ENCODE assay signal across 12 mouse cellular contexts in genomic region chr4:134869815-134870375, GRCm38 (mm10). TPM values are rescaled to one million over a fixed set of nuclear protein-coding genes. Genes with fewer than 3 reads are reported as not detected.
DNase-seq lines count a peak whose midpoint lies in the region; ATAC-seq and TF ChIP-seq lines count a peak whose summit lies in the region.
"Had no signal": no experiment of that assay in that cellular context is flagged by ENCODE, and none has a peak within 500 bp of the region (broad histone marks: within the 10 kb centered on the region; RNA-seq: fewer than 3 reads in every experiment).

No protein-coding gene starts in this region.

- H3K27ac ChIP-seq in heart, embryonic 13.5 days (replicated peaks): 0 out of 2 replicates have a peak overlapping the region, but pooled peaks have one; percentile 57
- H3K27ac ChIP-seq in heart, adult 2 months: no peak overlapping the region
- no peak overlapping the region for H3K27ac ChIP-seq in midbrain, embryonic 12.5 days (replicated peaks)
- no peak overlapping the region for H3K27ac ChIP-seq in midbrain, embryonic 14.5 days (replicated peaks; ENCODE audit: low read depth, low read length)
- H3K27ac ChIP-seq in limb, embryonic 13.5 days: no peak overlapping the region
- H3K27ac ChIP-seq: hindbrain, embryonic 15.5 days; midbrain, embryonic 15.5 days had no signal

- TF ChIP-seq POLR2A in heart, adult 2 months (IDR thresholded peaks at IDR 0.05; ENCODE audit: insufficient read depth, low read depth, low read length): no peak

- peak overlapping the region; percentile 64 for H3K4me2 ChIP-seq in heart, embryonic 13.5 days
- H3K4me2 ChIP-seq in midbrain, embryonic 12.5 days (replicated peaks): peak overlapping the region; percentile 9; the same call in 1 of the 2 replicates
- no peak overlapping the region for H3K4me2 ChIP-seq in midbrain, embryonic 14.5 days (ENCODE audit: low read length)
- H3K4me2 ChIP-seq in limb, embryonic 13.5 days (replicated peaks): peak overlapping the region; percentile 51
- H3K4me2 ChIP-seq: hindbrain, embryonic 15.5 days; midbrain, embryonic 15.5 days had no signal

- DNase-seq in heart, adult 2 months: no peak
- no peak for DNase-seq in midbrain, embryonic 14.5 days
- DNase-seq in spleen, adult 18-20 months: no peak
- no peak for DNase-seq in cerebellum, adult 9-10 months
- DNase-seq in layer of hippocampus, adult 9-10 months (ENCODE audit: low spot score): no peak
- DNase-seq: forebrain, postnatal 0 days; layer of hippocampus, postnatal 36 days had no signal

- peak overlapping the region; percentile 37 for H3K4me3 ChIP-seq in heart, embryonic 13.5 days
- H3K4me3 ChIP-seq in heart, adult 2 months: no peak overlapping the region
- no peak overlapping the region for H3K4me3 ChIP-seq in midbrain, embryonic 12.5 days
- no peak overlapping the region for H3K4me3 ChIP-seq in midbrain, embryonic 14.5 days (replicated peaks; ENCODE audit: low read depth, low read length)
- peak overlapping the region; percentile 12; the same call in 1 of the 2 replicates for H3K4me3 ChIP-seq in limb, embryonic 13.5 days
- H3K4me3 ChIP-seq: hindbrain, embryonic 15.5 days; midbrain, embryonic 15.5 days had no signal

- no peaks in the 10 kb centered on the region for H3K79me2 ChIP-seq in heart, adult 2 months (replicated peaks; ENCODE audit: control insufficient read depth, insufficient read depth, low read length)

- peaks cover 39% of the 10 kb centered on the region for H3K27me3 ChIP-seq in heart, embryonic 13.5 days (replicated peaks)
- peaks cover 2% of the 10 kb centered on the region; the same call in 1 of the 2 replicates for H3K27me3 ChIP-seq in heart, adult 2 months (ENCODE audit: control insufficient read depth, insufficient read depth, low read length)
- peaks cover 35% of the 10 kb centered on the region for H3K27me3 ChIP-seq in midbrain, embryonic 12.5 days
- H3K27me3 ChIP-seq in midbrain, embryonic 14.5 days (ENCODE audit: control insufficient read depth, insufficient read depth, low read length): peaks cover 13% of the 10 kb centered on the region; the same call in 1 of the 2 replicates
- peaks cover 39% of the 10 kb centered on the region for H3K27me3 ChIP-seq in limb, embryonic 13.5 days

- no peak for TF ChIP-seq CTCF in heart, adult 2 months (IDR thresholded peaks at IDR 0.05)

- peaks cover 21% of the 10 kb centered on the region for H3K4me1 ChIP-seq in heart, embryonic 13.5 days
- H3K4me1 ChIP-seq in heart, adult 2 months (ENCODE audit: control insufficient read depth, insufficient read depth, low read length): no peaks in the 10 kb centered on the region; the same call in 1 of the 2 replicates
- H3K4me1 ChIP-seq in midbrain, embryonic 12.5 days: no peaks in the 10 kb centered on the region
- H3K4me1 ChIP-seq in midbrain, embryonic 14.5 days (ENCODE audit: control insufficient read depth, insufficient read depth, low read length): no peaks in the 10 kb centered on the region
- H3K4me1 ChIP-seq in limb, embryonic 13.5 days: peaks cover 13% of the 10 kb centered on the region
- H3K4me1 ChIP-seq: hindbrain, embryonic 15.5 days; midbrain, embryonic 15.5 days had no signal

- TF ChIP-seq EP300 in heart, adult 2 months (IDR thresholded peaks at IDR 0.05; ENCODE audit: insufficient read depth, low read depth, low read length): no peak

- intact Hi-C loops in heart, adult 2 months (cut with DNase I): no loop called here

- H3K36me3 ChIP-seq in heart, embryonic 13.5 days: no peaks in the 10 kb centered on the region
- H3K36me3 ChIP-seq in heart, adult 2 months (ENCODE audit: control insufficient read depth, insufficient read depth, low read length): no peaks in the 10 kb centered on the region
- no peaks in the 10 kb centered on the region for H3K36me3 ChIP-seq in midbrain, embryonic 12.5 days
- no peaks in the 10 kb centered on the region for H3K36me3 ChIP-seq in midbrain, embryonic 14.5 days (ENCODE audit: control insufficient read depth, insufficient read depth, low read length)
- no peaks in the 10 kb centered on the region for H3K36me3 ChIP-seq in limb, embryonic 13.5 days
- H3K36me3 ChIP-seq: hindbrain, embryonic 15.5 days; midbrain, embryonic 15.5 days had no signal

- H3K9me3 ChIP-seq in heart, embryonic 13.5 days: no peaks in the 10 kb centered on the region
- H3K9me3 ChIP-seq in midbrain, embryonic 12.5 days: no peaks in the 10 kb centered on the region
- no peaks in the 10 kb centered on the region for H3K9me3 ChIP-seq in midbrain, embryonic 14.5 days (ENCODE audit: control insufficient read depth, low read length)
- H3K9me3 ChIP-seq in limb, embryonic 13.5 days: no peaks in the 10 kb centered on the region
- H3K9me3 ChIP-seq: hindbrain, embryonic 15.5 days; midbrain, embryonic 15.5 days had no signal

- H3K9ac ChIP-seq in heart, embryonic 13.5 days: peak overlapping the region; percentile 58
- no peak overlapping the region for H3K9ac ChIP-seq in heart, adult 2 months (ENCODE audit: low read depth, low read length)
- no peak overlapping the region for H3K9ac ChIP-seq in midbrain, embryonic 12.5 days (replicated peaks)
- no peak overlapping the region for H3K9ac ChIP-seq in midbrain, embryonic 14.5 days (replicated peaks; ENCODE audit: low read length)
- no peak overlapping the region; the same call in 1 of the 2 replicates for H3K9ac ChIP-seq in limb, embryonic 13.5 days
- H3K9ac ChIP-seq: forebrain, postnatal 0 days; hindbrain, embryonic 15.5 days; midbrain, embryonic 15.5 days had no signal

- no peak for ATAC-seq in heart, embryonic 13.5 days (ENCODE audit: extremely low read depth, insufficient number of reproducible peaks, low FRiP score, low TSS enrichment)
- ATAC-seq in midbrain, embryonic 12.5 days (ENCODE audit: low FRiP score, low read depth): no peak
- no peak for ATAC-seq in midbrain, embryonic 14.5 days (ENCODE audit: low FRiP score, low TSS enrichment)
- no peak for ATAC-seq in limb, embryonic 13.5 days (ENCODE audit: low FRiP score, low read depth)
- ATAC-seq: forebrain, postnatal 0 days; midbrain, embryonic 15.5 days had no signal

- 53% methylated on average over 7 of the region's 7 CpGs for WGBS in heart, embryonic 13.5 days
- WGBS in heart, adult 2 months: 55% methylated on average over 7 of the region's 7 CpGs
- 52% methylated on average over 7 of the region's 7 CpGs for WGBS in midbrain, embryonic 12.5 days
- WGBS in midbrain, embryonic 14.5 days: 54% methylated on average over 7 of the region's 7 CpGs
- 48% methylated on average over 7 of the region's 7 CpGs for WGBS in limb, embryonic 13.5 days

RNA-seq across cellular contexts. Expression of gene Rhd, which starts 5.6 kb away (rescaled TPM):
- polyA plus RNA-seq in heart, embryonic 13.5 days (2015; fragmentation: Nextera tagmentation; extraction: Ambion mirVana): 13.0 and 19.3 TPM in 2 replicates
- total RNA-seq in heart, adult 2 months (2021): 1 to 10 TPM; 3.2 to 5.7 TPM
- 5.8 and 6.0 TPM in 2 replicates for polyA plus RNA-seq in heart, adult 2 months (2012; rRNA removed)
- polyA plus RNA-seq in midbrain, embryonic 12.5 days (2016; fragmentation: Nextera tagmentation; extraction: Ambion mirVana): 7.3 and 8.9 TPM in 2 replicates
- 0.54 and 0.61 TPM in 2 replicates for polyA plus RNA-seq in midbrain, embryonic 14.5 days (2014; fragmentation: Nextera tagmentation; extraction: Ambion mirVana)
- polyA plus RNA-seq in limb, embryonic 13.5 days (2015; fragmentation: Nextera tagmentation; extraction: Ambion mirVana): 2.9 and 5.5 TPM in 2 replicates
- total RNA-seq: layer of hippocampus, postnatal 36 days had no signal

RNA-seq across cellular contexts. Expression of gene Maco1, which starts 16.8 kb away (rescaled TPM):
- 25.0 and 25.7 TPM in 2 replicates for polyA plus RNA-seq in heart, embryonic 13.5 days (2015; fragmentation: Nextera tagmentation; extraction: Ambion mirVana)
- total RNA-seq in heart, adult 2 months (2021): 10 to 100 TPM; 16.9 to 23.4 TPM
- polyA plus RNA-seq in heart, adult 2 months (2012; rRNA removed): 5.5 and 9.2 TPM in 2 replicates
- polyA plus RNA-seq in midbrain, embryonic 12.5 days (2016; fragmentation: Nextera tagmentation; extraction: Ambion mirVana): 84.7 and 95.0 TPM in 2 replicates
- polyA plus RNA-seq in midbrain, embryonic 14.5 days (2014; fragmentation: Nextera tagmentation; extraction: Ambion mirVana): 100 and 102 TPM in 2 replicates
- polyA plus RNA-seq in limb, embryonic 13.5 days (2015; fragmentation: Nextera tagmentation; extraction: Ambion mirVana): 56.7 and 57.9 TPM in 2 replicates

RNA-seq across cellular contexts. Expression of gene Tmem50a, which starts 44.9 kb away (rescaled TPM):
- polyA plus RNA-seq in heart, embryonic 13.5 days (2015; fragmentation: Nextera tagmentation; extraction: Ambion mirVana): 132 and 149 TPM in 2 replicates
- total RNA-seq in heart, adult 2 months (2021): 10 to 100 TPM; 59.3 to 69.2 TPM
- 81.8 and 106 TPM in 2 replicates for polyA plus RNA-seq in heart, adult 2 months (2012; rRNA removed)
- polyA plus RNA-seq in midbrain, embryonic 12.5 days (2016; fragmentation: Nextera tagmentation; extraction: Ambion mirVana): 164 and 167 TPM in 2 replicates
- 196 and 210 TPM in 2 replicates for polyA plus RNA-seq in midbrain, embryonic 14.5 days (2014; fragmentation: Nextera tagmentation; extraction: Ambion mirVana)
- polyA plus RNA-seq in limb, embryonic 13.5 days (2015; fragmentation: Nextera tagmentation; extraction: Ambion mirVana): 187 and 193 TPM in 2 replicates

RNA-seq across cellular contexts. Expression of gene Rsrp1, which starts 53.5 kb away (rescaled TPM):
- polyA plus RNA-seq in heart, embryonic 13.5 days (2015; fragmentation: Nextera tagmentation; extraction: Ambion mirVana): 325 and 327 TPM in 2 replicates
- total RNA-seq in heart, adult 2 months (2021): 100 to 1,000 TPM; 137 to 175 TPM
- polyA plus RNA-seq in heart, adult 2 months (2012; rRNA removed): 192 TPM in 2 replicates
- polyA plus RNA-seq in midbrain, embryonic 12.5 days (2016; fragmentation: Nextera tagmentation; extraction: Ambion mirVana): 525 and 549 TPM in 2 replicates
- 526 and 563 TPM in 2 replicates for polyA plus RNA-seq in midbrain, embryonic 14.5 days (2014; fragmentation: Nextera tagmentation; extraction: Ambion mirVana)
- polyA plus RNA-seq in limb, embryonic 13.5 days (2015; fragmentation: Nextera tagmentation; extraction: Ambion mirVana): 523 and 552 TPM in 2 replicates

Comparison
In these comparisons a context has a peak if more than half of its experiments do, and no peak if none do; other contexts are left out.
1. H3K4me3 ChIP-seq: peak in heart, embryonic 13.5 days (single experiment) and limb, embryonic 13.5 days (single experiment); none in heart, adult 2 months (single experiment), midbrain, embryonic 12.5 days (single experiment) and midbrain, embryonic 14.5 days (single experiment).